Mouse (Mus musculus) embryo, embryonic 11 days (tissue): ENCODE measurements at regions not wholly inside any gene's neighbourhood (a gene's known extent, or its start where the extent isn't known, plus 50 kb on each side); places are given as distances from the start of the nearest gene placed in this dataset.

Experiments used
- DNase-seq: peaks from one replicate; pipeline ENCODE4 v3.0.0-alpha.2; 2015

- DNase-seq: no peak
Measured at GRCm38 (mm10) chr7:133223948-133224652, 99.9 kb upstream of the Ctbp2 start.

GRCm38 (mm10) chr7:133212328-133212727, 88.2 kb upstream of the Ctbp2 start:
- no peak for DNase-seq

- no peak for DNase-seq
Measured at GRCm38 (mm10) chr7:133205704-133206103, 81.5 kb upstream of the Ctbp2 start.

- DNase-seq: no peak
Measured at GRCm38 (mm10) chr7:133204485-133204884, 80.3 kb upstream of the Ctbp2 start.

GRCm38 (mm10) chr7:133203933-133204332, 79.8 kb upstream of the Ctbp2 start:
- DNase-seq: no peak

- DNase-seq: no peak
Measured at GRCm38 (mm10) chr7:133202092-133202880, 78.1 kb upstream of the Ctbp2 start.

- DNase-seq: no peak
Measured at GRCm38 (mm10) chr7:133199046-133199445, 74.9 kb upstream of the Ctbp2 start.

- DNase-seq: no peak
Measured at GRCm38 (mm10) chr7:133189880-133190462, 65.8 kb upstream of the Ctbp2 start.

GRCm38 (mm10) chr7:133185931-133186601, 61.9 kb upstream of the Ctbp2 start:
- peak; percentile 80 for DNase-seq

GRCm38 (mm10) chr7:133184905-133185594, 60.9 kb upstream of the Ctbp2 start:
- no peak for DNase-seq

GRCm38 (mm10) chr7:133181388-133181787, 57.2 kb upstream of the Ctbp2 start:
- no peak for DNase-seq

GRCm38 (mm10) chr7:133177179-133177575, 53.0 kb upstream of the Ctbp2 start:
- DNase-seq: no peak

- DNase-seq: no peak
Measured at GRCm38 (mm10) chr7:133176256-133177178, 52.4 kb upstream of the Ctbp2 start.
